Mouse (Mus musculus): ENCODE measurements at regions not wholly inside any gene's neighbourhood (a gene's known extent, or its start where the extent isn't known, plus 50 kb on each side); places are given as distances from the start of the nearest gene placed in this dataset.
A peak's percentile ranks its signal among the peaks of the same experiment; 100 is the strongest.

- ATAC-seq (ENCODE audit: poor library complexity, severe bottlenecking), result no peak
Observed at GRCm38 (mm10) chr3:149291473-149291872, 301.1 kb upstream of the Adgrl2 start.

GRCm38 (mm10) chr3:149290228-149290627 lies 299.9 kb upstream of the Adgrl2 start:
- ATAC-seq (ENCODE audit: poor library complexity, severe bottlenecking), result peak; percentile 68

- ATAC-seq (ENCODE audit: poor library complexity, severe bottlenecking), result no peak
Observed at GRCm38 (mm10) chr3:149287080-149287479, 296.7 kb upstream of the Adgrl2 start.

- ATAC-seq (ENCODE audit: poor library complexity, severe bottlenecking), result no peak
Observed at GRCm38 (mm10) chr3:149284976-149285375, 294.6 kb upstream of the Adgrl2 start.

GRCm38 (mm10) chr3:149280807-149281789 lies 290.7 kb upstream of the Adgrl2 start:
- ATAC-seq (ENCODE audit: poor library complexity, severe bottlenecking), result peak; percentile 83

- no peak for ATAC-seq (ENCODE audit: poor library complexity, severe bottlenecking)
Observed at GRCm38 (mm10) chr3:149279338-149279737, 289.0 kb upstream of the Adgrl2 start.

GRCm38 (mm10) chr3:149277812-149278211 lies 287.5 kb upstream of the Adgrl2 start:
- no peak for ATAC-seq (ENCODE audit: poor library complexity, severe bottlenecking)

GRCm38 (mm10) chr3:149275478-149276132 lies 285.2 kb upstream of the Adgrl2 start:
- ATAC-seq (ENCODE audit: poor library complexity, severe bottlenecking), result no peak

GRCm38 (mm10) chr3:149274987-149275386 lies 284.6 kb upstream of the Adgrl2 start:
- no peak for ATAC-seq (ENCODE audit: poor library complexity, severe bottlenecking)

- no peak for ATAC-seq (ENCODE audit: poor library complexity, severe bottlenecking)
Observed at GRCm38 (mm10) chr3:149273993-149274692, 283.8 kb upstream of the Adgrl2 start.

- ATAC-seq (ENCODE audit: poor library complexity, severe bottlenecking), result no peak
Observed at GRCm38 (mm10) chr3:149270459-149270858, 280.1 kb upstream of the Adgrl2 start.

GRCm38 (mm10) chr3:149262332-149262970 lies 272.1 kb upstream of the Adgrl2 start:
- no peak for ATAC-seq (ENCODE audit: poor library complexity, severe bottlenecking)

- ATAC-seq (ENCODE audit: poor library complexity, severe bottlenecking), result peak; percentile 79
Observed at GRCm38 (mm10) chr3:149261764-149262163, 271.4 kb upstream of the Adgrl2 start.

GRCm38 (mm10) chr3:149258826-149259225 lies 268.5 kb upstream of the Adgrl2 start:
- no peak for ATAC-seq (ENCODE audit: poor library complexity, severe bottlenecking)

- ATAC-seq (ENCODE audit: poor library complexity, severe bottlenecking), result no peak
Observed at GRCm38 (mm10) chr3:149256891-149257290, 266.5 kb upstream of the Adgrl2 start.

GRCm38 (mm10) chr3:149253080-149253479 lies 262.7 kb upstream of the Adgrl2 start:
- ATAC-seq (ENCODE audit: poor library complexity, severe bottlenecking), result no peak

GRCm38 (mm10) chr3:149252144-149252543 lies 261.8 kb upstream of the Adgrl2 start:
- no peak for ATAC-seq (ENCODE audit: poor library complexity, severe bottlenecking)

- no peak for ATAC-seq (ENCODE audit: poor library complexity, severe bottlenecking)
Observed at GRCm38 (mm10) chr3:149247626-149247987, 257.3 kb upstream of the Adgrl2 start.

- ATAC-seq (ENCODE audit: poor library complexity, severe bottlenecking), result no peak
Observed at GRCm38 (mm10) chr3:149246935-149247625, 256.7 kb upstream of the Adgrl2 start.

GRCm38 (mm10) chr3:149239664-149240063 lies 249.3 kb upstream of the Adgrl2 start:
- ATAC-seq (ENCODE audit: poor library complexity, severe bottlenecking), result no peak

Measured in megakaryocyte, adult 5-6 weeks (primary cell).